ENCODE assay signal across 22 mouse cellular contexts in the genomic region with DNA sequence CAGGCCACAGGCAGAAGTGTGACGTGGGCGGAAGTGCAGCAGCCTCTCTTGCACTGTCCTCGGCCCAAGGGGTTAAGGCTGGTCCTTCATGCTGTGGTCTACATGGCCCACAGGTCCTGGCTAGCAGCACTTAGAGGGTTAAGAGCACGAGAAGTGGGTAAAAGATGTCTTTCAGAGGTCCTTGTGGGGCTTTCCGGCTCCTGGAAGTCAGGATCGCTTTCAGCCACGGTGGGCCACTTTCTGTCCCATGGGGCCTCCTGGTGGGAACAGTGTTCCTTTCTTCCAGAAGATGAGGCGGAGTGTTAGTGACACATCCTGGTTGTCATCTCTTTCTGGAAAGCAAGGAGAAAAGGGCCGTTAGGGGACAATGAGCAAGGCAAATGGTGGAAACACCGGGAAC.
DNase-seq lines count a peak whose midpoint lies in the region; ATAC-seq and TF ChIP-seq lines count a peak whose summit lies in the region.
"Had no signal": no experiment of that assay in that cellular context is flagged by ENCODE, and none has a peak within 500 bp of the region (broad histone marks: within the 10 kb centered on the region; RNA-seq: fewer than 3 reads in every experiment).

No protein-coding gene starts in this region.

- TF ChIP-seq CTCF in heart, adult 2 months (IDR thresholded peaks at IDR 0.05): no peak
- no peak for TF ChIP-seq CTCF in testis, adult 2 months (IDR thresholded peaks at IDR 0.05; ENCODE audit: control insufficient read depth, insufficient read depth, insufficient replicate concordance, low read depth, low read length)

- ATAC-seq in intestine, embryonic 14.5 days (replicated peaks; ENCODE audit: low FRiP score, low TSS enrichment, low read depth): no peak
- no peak for ATAC-seq in intestine, embryonic 16.5 days
- ATAC-seq: activated CD4-positive, CD25-positive, alpha-beta regulatory T cell, adult 4 months; CD4-positive, CD25-positive, alpha-beta regulatory T cell, adult 4 months; Patski had no signal

- WGBS in heart, embryonic 10.5 days: 72% methylated on average over 10 of the region's 10 CpGs
- 79% methylated on average over 10 of the region's 10 CpGs for WGBS in heart, adult 2 months
- 79% methylated on average over 10 of the region's 10 CpGs for WGBS in intestine, embryonic 14.5 days
- WGBS in intestine, embryonic 16.5 days: 89% methylated on average over 10 of the region's 10 CpGs

- TF ChIP-seq POLR2A in heart, adult 2 months (IDR thresholded peaks at IDR 0.05; ENCODE audit: insufficient read depth, low read depth, low read length): no peak
- peak; percentile 52; the same call in 1 of the 2 replicates for TF ChIP-seq POLR2A in testis, adult 2 months (IDR thresholded peaks at IDR 0.05; ENCODE audit: control insufficient read depth, low read depth, low read length)

- intact Hi-C loops in heart, postnatal 25 days (cut with DNase I): no loop called here
- intact Hi-C loops in heart, adult 2 months (cut with DNase I): loop anchor here (10.0 kb wide), 1 partner anchor 421 kb away; no protein-coding TSS in a partner anchor

- no peak overlapping the region for H3K27ac ChIP-seq in heart, embryonic 10.5 days
- no peak overlapping the region for H3K27ac ChIP-seq in heart, adult 2 months
- no peak overlapping the region for H3K27ac ChIP-seq in intestine, embryonic 14.5 days (ENCODE audit: low read depth)
- H3K27ac ChIP-seq in intestine, embryonic 16.5 days (ENCODE audit: low read length): no peak overlapping the region
- H3K27ac ChIP-seq in testis, adult 2 months (ENCODE audit: control insufficient read depth, insufficient read depth, low read depth, low read length): peak overlapping the region; percentile 51

- no peak overlapping the region for H3K4me2 ChIP-seq in intestine, embryonic 14.5 days (ENCODE audit: low read length)
- no peak overlapping the region for H3K4me2 ChIP-seq in intestine, embryonic 16.5 days (ENCODE audit: low read depth, low read length)

- no peak overlapping the region for H3K4me3 ChIP-seq in heart, embryonic 10.5 days
- no peak overlapping the region for H3K4me3 ChIP-seq in heart, adult 2 months
- no peak overlapping the region for H3K4me3 ChIP-seq in intestine, embryonic 14.5 days (ENCODE audit: low read depth, low read length)
- H3K4me3 ChIP-seq in intestine, embryonic 16.5 days (ENCODE audit: low read length): no peak overlapping the region
- peak overlapping the region; percentile 83 for H3K4me3 ChIP-seq in testis, adult 2 months (ENCODE audit: control insufficient read depth, low read depth, low read length)

- no peak overlapping the region for H3K9ac ChIP-seq in heart, adult 2 months (ENCODE audit: low read depth, low read length)
- no peak overlapping the region for H3K9ac ChIP-seq in intestine, embryonic 14.5 days (ENCODE audit: low read length)
- H3K9ac ChIP-seq in intestine, embryonic 16.5 days (ENCODE audit: low read depth, low read length): no peak overlapping the region

- no peak for TF ChIP-seq EP300 in heart, adult 2 months (IDR thresholded peaks at IDR 0.05; ENCODE audit: insufficient read depth, low read depth, low read length)

- H3K79me2 ChIP-seq in heart, adult 2 months (replicated peaks; ENCODE audit: control insufficient read depth, insufficient read depth, low read length): no peaks in the 10 kb centered on the region

- no peaks in the 10 kb centered on the region for H3K36me3 ChIP-seq in heart, embryonic 10.5 days
- H3K36me3 ChIP-seq in heart, adult 2 months (ENCODE audit: control insufficient read depth, insufficient read depth, low read length): no peaks in the 10 kb centered on the region
- H3K36me3 ChIP-seq in intestine, embryonic 14.5 days (ENCODE audit: control insufficient read depth, insufficient read depth, low read length): no peaks in the 10 kb centered on the region
- 0 out of 2 replicates have a peak, but pooled peaks cover 5% of the 10 kb centered on the region for H3K36me3 ChIP-seq in intestine, embryonic 16.5 days (ENCODE audit: control insufficient read depth, insufficient read depth, low read length)
- H3K36me3 ChIP-seq in testis, adult 2 months (ENCODE audit: control insufficient read depth, insufficient read depth, low read length): no peaks in the 10 kb centered on the region
- H3K36me3 ChIP-seq: G1E had no signal

- no peaks in the 10 kb centered on the region for H3K27me3 ChIP-seq in heart, embryonic 10.5 days (ENCODE audit: insufficient read depth, poor library complexity, severe bottlenecking)
- H3K27me3 ChIP-seq in heart, adult 2 months (ENCODE audit: control insufficient read depth, insufficient read depth, low read length): no peaks in the 10 kb centered on the region
- no peaks in the 10 kb centered on the region for H3K27me3 ChIP-seq in intestine, embryonic 14.5 days (replicated peaks; ENCODE audit: control insufficient read depth, insufficient read depth, low read length)
- H3K27me3 ChIP-seq in intestine, embryonic 16.5 days (replicated peaks; ENCODE audit: control insufficient read depth, insufficient read depth, low read length): no peaks in the 10 kb centered on the region
- no peaks in the 10 kb centered on the region for H3K27me3 ChIP-seq in testis, adult 2 months (ENCODE audit: control insufficient read depth, insufficient read depth, low read length)
- H3K27me3 ChIP-seq: CH12.LX, Patski had no signal

- no peaks in the 10 kb centered on the region for H3K9me3 ChIP-seq in heart, embryonic 10.5 days
- H3K9me3 ChIP-seq in intestine, embryonic 14.5 days (ENCODE audit: control insufficient read depth, low read length): no peaks in the 10 kb centered on the region
- H3K9me3 ChIP-seq in intestine, embryonic 16.5 days (ENCODE audit: control insufficient read depth, low read length): no peaks in the 10 kb centered on the region
- H3K9me3 ChIP-seq: G1E had no signal

- H3K4me1 ChIP-seq in heart, embryonic 10.5 days: no peaks in the 10 kb centered on the region
- H3K4me1 ChIP-seq in heart, adult 2 months (ENCODE audit: control insufficient read depth, insufficient read depth, low read length): no peaks in the 10 kb centered on the region
- no peaks in the 10 kb centered on the region for H3K4me1 ChIP-seq in intestine, embryonic 14.5 days (replicated peaks; ENCODE audit: control insufficient read depth, insufficient read depth, low read length)
- H3K4me1 ChIP-seq in intestine, embryonic 16.5 days (ENCODE audit: control insufficient read depth, insufficient read depth, low read length): no peaks in the 10 kb centered on the region
- H3K4me1 ChIP-seq in testis, adult 2 months (ENCODE audit: control insufficient read depth, insufficient read depth, low read length): peaks cover 7% of the 10 kb centered on the region; the same call in 1 of the 2 replicates

- DNase-seq in heart, adult 11 months: peak; percentile 76
- DNase-seq in heart, postnatal 25 days (ENCODE audit: low spot score): no peak
- peak; percentile 56 for DNase-seq in heart, embryonic 10.5 days (ENCODE audit: low spot score)
- DNase-seq in heart, adult 2 months: no peak
- DNase-seq in intestine, embryonic 14.5 days (ENCODE audit: low spot score): peak; percentile 45
- DNase-seq in testis, postnatal 14 days (ENCODE audit: low spot score): no peak
- DNase-seq: adrenal gland, adult 2 months; adrenal gland, adult 8-10 months; adrenal gland, postnatal 10 days; adrenal gland, postnatal 14 days; adrenal gland, postnatal 25 days; adrenal gland, postnatal 36 days; B cell, adult 2 months; cerebellum, adult 11 months; cerebellum, adult 11-12 months had no signal

Comparison
In these comparisons a context has a peak if more than half of its experiments do, and no peak if none do; other contexts are left out.
1. DNase-seq: peak in heart, adult 11 months (single experiment), heart, embryonic 10.5 days (single experiment) and intestine, embryonic 14.5 days (single experiment); none in heart, postnatal 25 days (single experiment), heart, adult 2 months (0 of 2) and testis, postnatal 14 days (single experiment).